Mouse (Mus musculus) neural tube, embryonic 10.5 days (tissue): ENCODE measurements around the gene Cbx8.

Source experiments
- DNase-seq: peaks from one replicate; pipeline ENCODE4 v3.0.0-alpha.2; 2017; ENCODE audit warnings: low spot score; ENCODE audit errors: extremely low spot score

The Cbx8 gene

GRCm38 (mm10) chr11:119079445-119079837, 38.7 kb upstream of the Cbx8 start:
- DNase-seq: peak; percentile 27

- peak; percentile 50 for DNase-seq
Measured at GRCm38 (mm10) chr11:119078691-119079444, 38.1 kb upstream of the Cbx8 start.

- no peak for DNase-seq
Measured at GRCm38 (mm10) chr11:119077755-119078154, 37.0 kb upstream of the Cbx8 start.

DNA sequence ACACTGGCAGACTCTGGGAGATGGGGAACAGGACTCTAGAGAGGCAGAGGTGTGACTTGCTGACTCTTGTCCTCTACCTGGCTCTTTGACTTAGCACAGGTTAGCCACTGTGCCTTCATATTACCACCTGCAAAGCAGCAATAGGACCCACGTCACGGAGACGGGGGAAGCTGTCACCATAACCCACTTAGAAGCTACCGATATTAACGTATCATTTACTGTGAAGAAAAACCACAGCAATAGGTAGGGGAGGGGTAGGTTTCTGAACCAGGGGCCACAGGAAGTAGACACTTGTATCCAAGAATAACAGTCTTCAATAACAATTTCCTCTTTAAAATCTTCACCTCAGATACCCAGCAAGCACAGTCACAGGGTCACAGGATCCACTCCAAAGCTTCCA, 35.0 kb upstream of the Cbx8 start:
- DNase-seq: no peak

DNA sequence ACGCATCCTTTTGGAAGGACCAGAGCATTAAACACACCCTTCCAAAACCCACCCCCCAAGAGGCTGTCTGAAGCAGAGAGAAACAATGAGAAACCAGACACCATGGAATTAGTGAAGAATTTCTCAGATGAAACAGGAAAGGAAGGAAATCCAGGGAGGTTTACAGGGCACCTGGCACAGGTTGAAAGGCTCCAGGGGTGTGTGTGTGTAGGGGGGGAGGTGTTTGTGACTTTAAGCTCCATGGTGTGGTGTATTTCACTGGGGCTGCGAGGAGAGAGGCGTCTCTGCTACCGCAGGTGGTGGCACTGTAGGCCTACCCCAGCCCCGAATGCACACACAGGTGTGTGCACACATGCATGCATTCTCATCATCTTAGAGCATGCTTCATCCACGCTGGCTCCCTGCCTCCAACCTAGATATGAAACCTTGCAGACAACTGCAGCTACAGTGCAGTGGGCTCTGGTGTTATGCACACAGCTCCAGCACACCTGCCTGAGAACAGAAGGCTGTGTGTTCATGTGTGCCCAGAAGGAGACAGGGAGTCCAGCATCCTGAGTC, 33.2 kb upstream of the Cbx8 start:
- DNase-seq: no peak

DNA sequence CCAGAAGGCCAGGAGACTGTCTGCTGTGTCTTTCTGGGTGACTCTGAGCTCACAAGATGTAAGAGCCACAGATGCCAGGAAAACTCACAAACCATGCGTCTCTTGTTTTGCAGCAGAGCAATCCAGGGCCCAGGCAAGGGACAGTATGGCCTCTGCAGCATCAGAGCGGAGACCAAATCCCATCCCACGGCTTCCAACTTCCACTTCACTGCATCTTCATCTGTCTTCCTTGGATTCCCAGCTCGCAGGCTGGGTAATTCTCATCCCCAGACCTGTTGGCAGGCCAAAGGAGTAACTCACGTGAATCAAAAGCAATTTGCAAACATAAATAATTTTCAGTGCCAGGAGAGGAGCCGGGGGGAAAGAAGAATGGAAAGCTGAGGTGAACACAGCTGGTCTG, 32.2 kb upstream of the Cbx8 start:
- no peak for DNase-seq

DNA sequence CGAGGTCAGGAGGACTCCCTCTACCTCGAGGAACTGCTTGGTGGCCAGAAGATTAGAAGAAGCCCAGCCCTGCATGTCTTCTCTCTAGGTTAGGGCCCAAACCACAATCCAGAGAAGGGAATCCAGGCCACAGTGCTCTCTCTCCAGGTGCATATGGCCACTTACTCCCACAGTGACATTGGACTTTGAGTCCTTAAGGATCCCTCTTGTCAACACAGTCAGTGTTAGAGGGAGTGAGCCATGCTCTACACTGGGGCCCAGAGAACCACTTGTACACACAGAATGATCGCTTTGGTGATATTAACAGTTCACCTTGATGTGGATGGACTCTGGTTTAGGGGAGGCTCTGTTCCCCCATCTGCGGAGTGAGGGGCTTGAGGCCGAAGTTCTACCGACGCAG, 31.5 kb upstream of the Cbx8 start:
- no peak for DNase-seq

DNA sequence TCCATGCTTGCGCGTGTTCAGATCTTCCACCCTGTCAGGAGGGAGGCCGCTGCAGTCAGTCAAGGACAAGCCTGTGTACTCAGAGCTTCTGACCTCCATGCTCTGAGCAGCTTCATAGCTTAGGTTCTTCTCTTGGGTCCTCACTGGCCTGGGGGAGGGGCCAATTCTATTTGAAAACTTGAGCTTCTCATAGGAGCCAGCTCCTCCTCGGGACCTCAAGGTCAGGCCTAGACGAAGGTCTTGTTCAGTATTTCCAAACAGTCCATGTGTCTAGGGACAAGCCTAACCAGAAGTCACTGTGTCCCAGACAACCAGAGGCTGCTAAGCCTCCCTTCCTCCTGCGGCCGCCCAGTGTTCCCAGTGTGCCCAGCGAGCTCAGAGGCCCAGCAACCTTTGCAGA, 26.1 kb upstream of the Cbx8 start:
- DNase-seq: no peak

DNA sequence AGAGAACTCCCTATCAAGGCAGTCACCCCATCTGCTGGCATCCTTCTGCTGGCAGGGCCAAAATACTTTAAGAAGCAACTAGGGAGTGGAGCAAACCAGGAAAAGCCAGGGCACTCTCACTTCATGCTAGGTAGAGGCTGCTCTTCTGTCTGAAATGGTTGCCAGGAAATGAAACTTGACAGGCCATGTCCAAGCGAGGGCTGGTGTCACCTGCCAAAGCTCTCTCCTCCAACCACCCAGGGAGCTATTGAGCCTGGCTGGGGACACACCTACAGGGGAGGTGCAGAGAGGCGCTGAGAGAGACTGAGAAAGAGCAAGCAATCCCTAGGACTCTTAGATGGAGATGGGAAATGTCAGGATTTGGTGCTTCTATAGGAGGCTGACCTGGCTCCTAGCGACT, 18.5 kb upstream of the Cbx8 start:
- DNase-seq: no peak

- DNase-seq: peak; percentile 54
Measured at GRCm38 (mm10) chr11:119058041-119058995, 17.5 kb upstream of the Cbx8 start.

DNA sequence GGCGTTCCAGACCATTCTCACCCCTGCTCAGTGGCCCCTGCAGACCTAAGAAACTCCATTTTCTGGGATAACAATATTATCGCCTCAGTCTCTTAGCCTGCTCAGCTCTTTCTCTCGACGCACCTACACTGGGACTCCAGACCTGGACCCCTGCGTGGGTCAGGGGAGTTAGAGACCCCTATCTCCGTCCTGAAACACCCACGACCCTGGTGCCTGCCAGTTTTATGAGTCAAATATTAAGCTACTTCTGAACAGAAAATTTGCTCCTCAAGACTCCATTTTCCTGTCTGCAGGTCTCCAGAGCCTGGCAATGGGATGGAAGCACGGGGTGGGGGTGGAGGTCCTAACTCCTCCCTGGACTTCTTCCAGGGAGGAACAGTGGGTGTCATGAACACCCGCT, 16.5 kb upstream of the Cbx8 start:
- DNase-seq: no peak

DNA sequence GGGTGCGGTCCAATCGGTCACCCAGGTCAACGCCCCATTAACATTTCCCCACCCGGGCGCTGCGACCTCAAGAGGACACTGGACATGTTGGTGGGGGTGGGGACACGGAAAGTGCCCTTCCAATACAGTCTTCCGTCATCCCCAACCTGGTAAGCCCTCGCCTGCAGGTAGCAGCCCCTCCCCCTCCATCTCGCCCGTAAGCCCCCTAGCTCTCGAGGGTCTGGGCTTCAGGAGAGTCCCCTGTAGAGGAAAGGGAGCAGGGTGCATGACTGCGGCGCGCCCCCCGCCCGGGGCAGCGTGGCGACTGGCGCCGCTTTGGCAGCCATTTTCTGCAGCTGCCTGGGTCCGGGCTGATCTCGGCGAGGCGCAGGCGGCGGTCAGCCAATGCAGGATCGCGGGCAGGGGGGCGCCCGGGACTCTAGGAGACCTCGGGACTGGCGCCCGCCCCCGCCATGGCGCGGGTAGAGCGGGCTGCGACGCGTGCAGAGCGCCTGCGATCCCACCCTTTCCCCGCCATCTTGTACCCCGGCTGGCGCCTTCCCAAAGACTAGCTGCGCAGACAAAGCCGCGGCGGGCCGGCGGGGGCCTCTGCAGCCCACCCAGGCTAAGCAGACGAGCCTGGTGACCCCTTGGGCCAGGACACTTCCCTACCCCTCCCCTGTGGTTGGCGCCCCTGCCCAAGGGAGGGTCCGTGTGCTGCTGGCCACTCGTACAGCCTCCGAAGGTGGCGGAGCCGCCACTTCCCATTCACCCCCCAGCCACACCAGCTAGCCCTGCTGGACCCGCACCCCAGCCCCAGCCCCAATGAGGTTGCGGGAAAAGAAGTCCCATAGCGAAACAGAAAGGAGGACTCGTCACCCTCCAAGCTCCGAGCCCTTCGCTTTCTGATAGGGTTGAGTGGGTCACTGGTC, 15.8 kb upstream of the Cbx8 start:
- peak; percentile 85 for DNase-seq

DNA sequence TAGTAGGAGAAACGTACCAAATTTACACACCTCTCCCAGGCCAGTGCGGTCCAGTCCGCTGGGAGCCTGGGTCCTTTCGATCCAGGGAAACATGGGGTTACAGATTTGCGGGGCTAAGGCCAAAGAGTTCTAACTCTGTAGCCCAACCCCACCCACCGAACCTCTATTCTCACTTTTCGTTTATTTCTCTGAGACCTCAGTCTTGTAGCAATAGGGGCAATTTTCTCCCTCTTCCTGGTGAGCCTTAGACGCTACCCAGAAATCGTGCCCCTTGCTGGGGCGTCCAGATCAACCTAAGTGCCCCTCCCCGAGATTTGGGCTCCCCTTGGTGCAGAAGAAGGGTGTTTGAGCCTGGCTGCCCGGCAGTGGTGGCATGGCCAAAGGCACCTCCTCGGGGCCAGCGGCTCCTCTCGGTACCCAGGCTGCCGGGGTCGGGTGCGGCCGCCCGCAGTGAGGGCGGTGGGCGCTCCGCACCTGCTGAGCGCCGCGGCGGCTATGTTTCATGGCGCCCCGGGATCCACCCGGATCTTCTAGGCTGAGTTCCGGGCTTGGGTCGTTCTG, 14.9 kb upstream of the Cbx8 start:
- peak; percentile 57 for DNase-seq

DNA sequence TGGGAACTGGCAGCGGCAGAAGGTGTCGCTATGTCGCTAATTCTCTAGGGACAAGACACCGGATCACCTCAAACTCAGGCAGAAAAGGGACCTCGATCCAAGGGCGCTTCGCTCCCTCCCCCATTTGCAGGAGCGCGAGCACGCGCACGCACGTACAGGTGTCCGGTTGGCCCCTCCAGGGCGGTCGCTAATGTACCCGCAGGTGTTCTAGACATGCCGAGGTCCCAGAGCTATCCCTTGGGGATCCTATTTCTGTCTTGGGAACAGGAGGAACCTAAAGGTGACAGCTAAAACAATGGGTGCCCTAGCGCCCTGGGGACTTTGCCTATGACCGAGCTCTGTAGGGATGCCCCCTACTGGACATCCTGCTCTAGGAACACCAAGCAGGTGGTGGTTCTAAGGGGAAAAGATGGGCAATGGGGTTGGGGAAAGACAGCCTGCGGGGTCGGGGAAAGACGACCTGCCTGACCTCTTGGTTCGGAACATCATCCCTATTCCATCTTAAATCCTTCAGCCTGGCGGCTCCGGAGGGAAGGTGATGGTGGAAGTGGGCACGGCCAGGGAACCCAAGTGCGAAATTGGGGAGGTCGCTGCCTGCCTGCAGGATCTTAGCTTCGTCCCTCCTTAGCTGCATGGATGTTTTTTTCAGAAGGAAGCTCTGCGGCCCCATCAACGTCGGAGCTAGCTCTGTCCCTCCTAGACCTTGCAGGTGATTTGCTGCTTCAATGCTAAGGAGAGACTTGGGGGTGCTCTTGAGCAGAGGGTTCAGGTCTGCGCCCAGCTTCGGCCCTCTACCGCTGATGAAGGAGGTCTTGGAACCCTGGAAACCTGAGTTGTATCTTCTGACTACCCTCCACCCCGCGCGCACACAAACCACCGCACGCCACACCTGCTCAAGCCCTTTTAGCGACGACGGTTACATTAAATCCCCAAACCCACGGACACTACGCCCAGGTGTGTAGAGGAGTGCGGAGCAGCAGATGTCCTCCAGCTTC, 13.9 kb upstream of the Cbx8 start:
- peak; percentile 59 for DNase-seq

DNA sequence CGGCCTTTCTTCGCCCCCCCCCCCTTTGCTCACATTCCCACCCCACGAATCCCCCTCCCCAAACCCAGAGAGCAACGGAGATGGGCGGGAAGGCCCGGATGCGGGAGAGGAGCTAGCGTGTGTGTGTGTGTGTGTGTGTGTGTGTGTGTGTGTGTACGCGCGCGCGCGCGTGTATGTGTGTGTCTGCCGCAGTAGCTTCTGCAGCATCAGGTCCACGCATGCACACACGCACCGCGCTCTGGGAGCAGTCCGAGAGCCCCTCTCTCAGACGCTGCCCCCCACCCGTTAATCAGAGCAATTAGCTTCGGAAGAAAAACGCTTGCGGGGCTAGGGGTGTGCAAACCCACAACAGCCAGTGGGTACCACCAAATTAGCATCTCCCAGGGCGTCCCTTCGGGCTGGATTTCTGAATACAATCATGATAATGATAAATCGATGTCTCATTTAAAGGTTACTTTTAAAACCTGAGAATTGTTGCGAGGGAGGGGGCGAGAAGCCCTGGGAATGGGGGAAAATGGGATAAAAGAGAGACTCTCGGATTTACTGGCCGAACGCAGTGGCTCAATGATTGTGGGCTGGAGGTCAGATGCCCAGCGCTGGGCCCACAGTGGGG, 13.1 kb upstream of the Cbx8 start:
- DNase-seq: no peak

GRCm38 (mm10) chr11:119053257-119053670, 12.5 kb upstream of the Cbx8 start:
- peak; percentile 90 for DNase-seq

DNA sequence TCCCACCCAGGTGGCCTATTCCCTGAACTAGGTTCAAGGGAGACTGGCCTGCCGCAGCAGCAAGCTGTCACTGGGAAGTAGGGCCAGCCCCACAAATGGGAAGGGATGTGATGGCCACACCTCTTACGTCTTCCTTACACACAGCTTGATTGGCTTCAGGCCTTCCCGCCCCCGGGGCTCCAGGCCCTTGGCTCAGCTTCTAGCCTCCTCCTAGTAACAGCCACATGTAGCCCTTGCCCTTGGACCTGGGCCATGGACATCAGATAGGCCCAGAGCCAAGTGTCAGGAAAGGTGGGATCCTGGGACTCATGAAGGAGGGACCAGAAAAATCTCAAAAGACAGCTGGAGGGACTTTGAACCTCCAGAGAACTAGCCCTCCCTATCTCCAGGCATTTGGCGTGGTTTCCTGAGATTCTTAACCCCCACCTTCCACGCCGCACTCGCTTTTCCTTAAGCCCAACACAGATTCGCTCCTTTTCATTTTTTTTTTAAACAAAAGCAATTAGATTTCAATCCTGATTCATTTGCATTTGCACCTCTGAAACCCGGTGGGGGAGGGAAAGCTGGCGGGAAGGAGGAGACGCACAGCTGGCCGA, 12.0 kb upstream of the Cbx8 start:
- DNase-seq: peak; percentile 64

DNA sequence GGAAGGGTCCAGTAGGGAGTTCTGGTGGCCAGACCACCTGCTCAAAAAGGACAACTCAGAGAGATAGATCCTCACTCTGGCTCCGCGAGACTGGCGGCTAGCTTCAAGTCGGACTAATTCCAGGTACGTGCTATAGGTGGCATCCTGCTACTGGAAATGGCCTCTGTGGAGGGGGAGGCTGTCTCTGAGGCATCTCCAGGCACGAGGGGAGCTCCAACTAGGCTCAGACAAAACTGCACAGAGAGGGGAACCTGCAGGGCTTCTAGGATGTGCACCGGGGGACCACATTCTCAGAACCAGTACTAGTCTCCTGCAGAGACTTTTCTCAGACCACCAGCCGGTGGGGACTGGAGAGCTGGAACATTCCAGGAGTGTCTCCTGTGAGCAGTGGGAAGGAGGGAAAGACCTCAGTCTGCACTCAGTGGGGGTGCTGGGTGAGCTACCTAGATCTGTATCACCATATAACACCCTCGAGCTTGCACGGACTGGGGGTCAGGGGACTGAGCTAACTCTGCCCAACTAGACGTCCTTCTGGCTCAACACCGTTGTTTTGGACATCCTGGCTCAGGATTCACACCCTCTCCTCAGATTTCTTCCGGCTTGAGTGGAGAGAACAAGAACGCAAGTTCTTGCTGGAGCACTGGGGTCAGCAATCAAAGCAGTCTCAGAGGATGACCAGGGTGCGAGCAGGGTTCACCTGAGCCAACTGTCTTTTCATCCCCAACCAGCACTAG, 11.3 kb upstream of the Cbx8 start:
- DNase-seq: peak; percentile 50
